Mouse (Mus musculus) G1E (cell line): ENCODE data around the gene 2210011C24Rik.

Experiments
- CTCF ChIP-seq: IDR thresholded peaks from 2 replicates; pipeline ENCODE4 v1.5.1; 2012; ENCODE audit warnings: low read depth, low read length, inconsistent platforms, mixed read lengths
- GATA1 ChIP-seq: IDR thresholded peaks from 2 replicates; pipeline ENCODE4 v1.6.1; 2012; ENCODE audit warnings: borderline replicate concordance, low read length, inconsistent platforms, mixed read lengths
- POLR2AphosphoS5 ChIP-seq: IDR thresholded peaks from 2 replicates; pipeline ENCODE4 v1.6.1; 2012; ENCODE audit warnings: low read depth, low read length, inconsistent platforms; ENCODE audit not compliant: insufficient replicate concordance
- TAL1 ChIP-seq: conservative IDR thresholded peaks from 2 replicates; pipeline ENCODE4 v1.6.1; 2012; ENCODE audit warnings: low read depth, low read length, inconsistent platforms, mixed read lengths

- no peak for TF ChIP-seq CTCF
- no peak for TF ChIP-seq TAL1
- TF ChIP-seq POLR2AphosphoS5, result no peak
- TF ChIP-seq GATA1, result no peak
These were observed 47.3 kb upstream of the 2210011C24Rik start for GRCm38 (mm10) chr8:84059226-84059625.
